20 mouse cellular contexts compared by ENCODE assay signal in the genomic region with DNA sequence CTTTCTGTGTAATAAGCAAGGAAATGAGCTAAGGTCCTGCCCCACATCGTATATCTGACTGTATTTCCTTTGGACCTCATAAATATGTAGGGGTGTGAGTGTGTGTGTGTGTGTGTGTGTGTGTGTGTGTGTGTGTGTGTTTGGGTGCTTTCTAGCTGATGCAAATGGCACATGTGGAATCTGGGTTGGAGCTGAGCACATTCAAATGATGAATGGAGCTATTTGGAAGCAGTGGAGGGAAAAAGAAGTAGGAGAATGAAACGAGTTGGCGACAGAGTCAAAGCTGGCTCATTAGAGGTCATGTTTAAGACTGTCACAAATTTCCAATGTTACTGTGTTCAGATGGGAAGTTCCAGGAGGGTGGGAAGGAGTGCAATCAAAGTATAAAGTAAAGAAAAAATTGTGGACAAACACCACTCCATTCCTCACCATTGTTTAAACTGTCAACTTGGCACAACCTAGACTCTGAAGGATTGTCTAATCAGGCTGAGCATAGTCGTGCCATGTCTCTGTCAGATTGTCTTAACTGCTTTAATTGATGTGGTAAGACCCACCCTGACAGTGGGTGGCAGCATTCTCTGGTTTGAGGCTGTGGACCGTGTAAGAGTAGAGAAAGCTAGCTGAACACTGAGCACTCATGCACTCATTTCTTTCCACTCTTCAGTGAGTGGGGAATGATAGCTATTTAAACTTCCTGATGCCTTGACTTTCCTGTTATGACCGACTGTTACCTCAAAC. TPM values are rescaled to one million over a fixed set of nuclear protein-coding genes. Genes with fewer than 3 reads are reported as not detected.
DNase-seq lines count a peak whose midpoint lies in the region; ATAC-seq lines count a peak whose summit lies in the region.
"Had no signal": no experiment of that assay in that cellular context is flagged by ENCODE, and none has a peak within 500 bp of the region (broad histone marks: within the 10 kb centered on the region; RNA-seq: fewer than 3 reads in every experiment).

No protein-coding gene starts in this region.

- 55% methylated on average over 6 of the region's 6 CpGs for WGBS in kidney, embryonic 15.5 days
- 36% methylated on average over 6 of the region's 6 CpGs for WGBS in forebrain, embryonic 13.5 days

- no peak overlapping the region for H3K4me3 ChIP-seq in kidney, embryonic 15.5 days (replicated peaks)
- no peak overlapping the region for H3K4me3 ChIP-seq in forebrain, embryonic 13.5 days
- H3K4me3 ChIP-seq: embryonic facial prominence, embryonic 12.5 days; hindbrain, embryonic 12.5 days; limb, embryonic 15.5 days; lung, embryonic 15.5 days; megakaryocyte, embryonic 14.5 days; neural tube, embryonic 13.5 days; stomach, embryonic 15.5 days had no signal

- H3K36me3 ChIP-seq in kidney, embryonic 15.5 days: no peaks in the 10 kb centered on the region
- H3K36me3 ChIP-seq in forebrain, embryonic 13.5 days (ENCODE audit: poor library complexity, severe bottlenecking): no peaks in the 10 kb centered on the region
- H3K36me3 ChIP-seq: embryonic facial prominence, embryonic 12.5 days; hindbrain, embryonic 12.5 days; limb, embryonic 15.5 days; lung, embryonic 15.5 days; neural tube, embryonic 13.5 days; stomach, embryonic 15.5 days had no signal

- H3K4me2 ChIP-seq in kidney, embryonic 15.5 days: no peak overlapping the region
- H3K4me2 ChIP-seq in forebrain, embryonic 13.5 days: no peak overlapping the region
- H3K4me2 ChIP-seq: embryonic facial prominence, embryonic 12.5 days; hindbrain, embryonic 12.5 days; limb, embryonic 15.5 days; lung, embryonic 15.5 days; neural tube, embryonic 13.5 days; stomach, embryonic 15.5 days had no signal

- no peaks in the 10 kb centered on the region for H3K4me1 ChIP-seq in kidney, embryonic 15.5 days
- H3K4me1 ChIP-seq in forebrain, embryonic 13.5 days: 0 out of 2 replicates have a peak, but pooled peaks cover 3% of the 10 kb centered on the region
- H3K4me1 ChIP-seq: embryonic facial prominence, embryonic 12.5 days; hindbrain, embryonic 12.5 days; limb, embryonic 15.5 days; lung, embryonic 15.5 days; neural tube, embryonic 13.5 days; stomach, embryonic 15.5 days had no signal

- no peaks in the 10 kb centered on the region for H3K27me3 ChIP-seq in kidney, embryonic 15.5 days
- no peaks in the 10 kb centered on the region for H3K27me3 ChIP-seq in forebrain, embryonic 13.5 days
- H3K27me3 ChIP-seq: embryonic facial prominence, embryonic 12.5 days; hindbrain, embryonic 12.5 days; limb, embryonic 15.5 days; lung, embryonic 15.5 days; megakaryocyte, embryonic 14.5 days; neural tube, embryonic 13.5 days; stomach, embryonic 15.5 days had no signal

- no peak overlapping the region for H3K27ac ChIP-seq in kidney, embryonic 15.5 days
- no peak overlapping the region for H3K27ac ChIP-seq in forebrain, embryonic 13.5 days
- H3K27ac ChIP-seq: embryonic facial prominence, embryonic 12.5 days; hindbrain, embryonic 12.5 days; limb, embryonic 15.5 days; lung, embryonic 15.5 days; neural tube, embryonic 13.5 days; stomach, embryonic 15.5 days had no signal

- no peak overlapping the region for H3K9ac ChIP-seq in kidney, embryonic 15.5 days
- no peak overlapping the region for H3K9ac ChIP-seq in forebrain, embryonic 13.5 days
- H3K9ac ChIP-seq: embryonic facial prominence, embryonic 12.5 days; hindbrain, embryonic 12.5 days; limb, embryonic 15.5 days; lung, embryonic 15.5 days; neural tube, embryonic 13.5 days; stomach, embryonic 15.5 days had no signal

- DNase-seq in kidney, adult 9 months: peak; percentile 42
- peak; percentile 38 to 57 for DNase-seq in kidney, postnatal 36 days
- no peak for DNase-seq in T-cell, adult 2 months (ENCODE audit: low spot score)
- DNase-seq in adrenal gland, postnatal 10 days: no peak
- DNase-seq: adrenal gland, adult 8-10 months; cerebellum, postnatal 25 days; gastrocnemius, postnatal 25 days had no signal

- H3K9me3 ChIP-seq in kidney, embryonic 15.5 days (replicated peaks): no peaks in the 10 kb centered on the region
- H3K9me3 ChIP-seq in forebrain, embryonic 13.5 days (replicated peaks): no peaks in the 10 kb centered on the region
- H3K9me3 ChIP-seq: embryonic facial prominence, embryonic 12.5 days; hindbrain, embryonic 12.5 days; limb, embryonic 15.5 days; lung, embryonic 15.5 days; megakaryocyte, embryonic 14.5 days; neural tube, embryonic 13.5 days; stomach, embryonic 15.5 days had no signal

- ATAC-seq in kidney, embryonic 15.5 days (replicated peaks; ENCODE audit: low FRiP score): no peak
- peak; percentile 37 for ATAC-seq in CD4-positive, CD25-positive, alpha-beta regulatory T cell, adult 4 months
- ATAC-seq in forebrain, embryonic 13.5 days: peak; percentile 91

RNA-seq across cellular contexts. Expression of a gene that starts 5.9 kb away (rescaled TPM):
- polyA plus RNA-seq in kidney, embryonic 15.5 days (2015; fragmentation: Nextera tagmentation; extraction: Ambion mirVana): 1.8 and 2.2 TPM in 2 replicates
- polyA plus RNA-seq in CD4-positive, CD25-positive, alpha-beta regulatory T cell, adult 4 months (2017; shearing (Covaris generic)): under 1 TPM; 0.36 to 0.49 TPM
- not detected in 2 replicates for polyA plus RNA-seq in forebrain, embryonic 13.5 days (2015; fragmentation: Nextera tagmentation; extraction: Ambion mirVana)
- total RNA-seq in adrenal gland, postnatal 10 days (2021): 10 to 100 TPM in 1 of 2 experiments, 1 to 10 TPM in 1; 5.6 to 13.7 TPM
- total RNA-seq: gastrocnemius, postnatal 25 days; layer of hippocampus, adult 8-10 months; midbrain, postnatal 0 days had no signal
- polyA plus RNA-seq: embryonic facial prominence, embryonic 12.5 days; heart, embryonic 14.5 days; hindbrain, embryonic 12.5 days; limb, embryonic 15.5 days; lung, embryonic 15.5 days; midbrain, postnatal 0 days; neural tube, embryonic 13.5 days had no signal

Comparison
In these comparisons a context has a peak if more than half of its experiments do, and no peak if none do; other contexts are left out.
1. DNase-seq: peak in kidney, adult 9 months (single experiment) and kidney, postnatal 36 days (2 of 2); none in T-cell, adult 2 months (single experiment) and adrenal gland, postnatal 10 days (single experiment).